Mouse (Mus musculus): ENCODE results near the gene Pde4d.

GRCm38 (mm10) chr13:109706579-109706978 lies 1256.8 kb downstream of the Pde4d start:
- TF ChIP-seq EP300 (optimal IDR thresholded peaks at IDR 0.05) (no peak), CTCF (IDR thresholded peaks at IDR 0.05; ENCODE audit: low read depth) (no peak)

All from stomach, postnatal 0 days (tissue).